Mouse (Mus musculus) cerebellum, adult 2 months (tissue): Measurements from ENCODE around the gene Enpp6.

Source experiments
- CTCF ChIP-seq: fragments of 200-500 bp; IDR thresholded peaks from 2 replicates; pipeline ENCODE4 v1.5.1; 2011; ENCODE audit warnings: low read depth, mild to moderate bottlenecking, control low read depth, low read length, moderate library complexity, borderline replicate concordance; ENCODE audit not compliant: insufficient read depth
- POLR2A ChIP-seq: fragments of 200-500 bp; IDR thresholded peaks from 2 replicates; pipeline ENCODE4 v1.6.1; 2011; ENCODE audit warnings: low read length, control low read depth, borderline replicate concordance; ENCODE audit not compliant: insufficient read depth

DNA sequence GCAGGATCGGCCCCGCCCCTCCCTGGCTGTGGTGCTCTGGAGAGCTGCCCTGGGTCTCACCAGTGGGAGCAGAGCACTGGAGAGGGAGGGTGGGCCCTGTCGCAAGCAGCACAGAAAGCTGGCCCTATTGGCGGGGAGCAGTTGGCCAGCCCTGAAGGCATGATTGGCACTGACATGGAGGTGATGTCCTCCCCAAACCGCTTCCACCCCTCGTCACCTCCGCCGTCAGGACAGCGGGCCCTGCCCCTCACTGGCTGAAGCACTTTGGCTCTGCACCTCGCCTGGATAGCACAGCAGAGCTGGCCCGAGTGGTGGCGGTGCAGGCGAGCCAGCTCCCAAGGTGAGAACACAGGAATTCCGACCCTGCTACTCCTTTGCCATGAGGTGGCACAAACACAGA is 20.9 kb upstream of the Enpp6 start:
- TF ChIP-seq POLR2A = no peak
- TF ChIP-seq CTCF = no peak
